Mouse (Mus musculus) stomach, postnatal 0 days (tissue): ENCODE results near the gene Prkd3.

Source experiments
- CTCF ChIP-seq: IDR thresholded peaks from 2 replicates; pipeline ENCODE4 v1.5.1; 2016; ENCODE audit warnings: antibody characterized with exemption, low read depth, mild to moderate bottlenecking, moderate library complexity
- EP300 ChIP-seq: optimal IDR thresholded peaks from 2 replicates; pipeline ENCODE3; 2016; ENCODE audit warnings: antibody characterized with exemption

GRCm38 (mm10) chr17:79020984-79021335 is 344 bp upstream of the Prkd3 start:
- TF ChIP-seq CTCF (no peak), EP300 (no peak)
